Mouse (Mus musculus) layer of hippocampus, adult 8-10 months (tissue): ENCODE results near the gene Gbp2. TPM values are rescaled to one million over a fixed set of nuclear protein-coding genes. Genes with fewer than 3 reads are reported as not detected.

Source experiments
- microRNA-seq, 2 experiments: library from miRNA; unstranded; fragments of <30 nt; microRNA quantifications; one replicate each; pipeline ENCODE4 v1.2.0; 2022
- total RNA-seq, 4 experiments: library from RNA; stranded (reverse); gene quantifications; 2 replicates each; pipeline ENCODE4 v1.2.4; 2022

Gbp2 gene
- total RNA-seq, 4 experiments from 2014 or later = 2.4 to 8.0 (median 4.3) TPM

Small RNA genes lying within 50 kb of the gene (microRNA-seq; reads per million reads assigned to microRNA genes)
- gene Mir6381 = 0 reads per million in 2 experiments

Other genes starting within 250 kb of the Gbp2 start
- gene Pdlim5, start 224.9 kb upstream of the Gbp2 start, total RNA-seq = 10 to 100 TPM; 26.5 to 29.5 (median 28.1) TPM
- 1 to 10 TPM; 2.4 to 4.9 (median 3.6) TPM for gene Gbp5, start 126.6 kb upstream of the Gbp2 start, total RNA-seq
- gene Gbp7, start 90.3 kb upstream of the Gbp2 start, total RNA-seq = 1 to 10 TPM; 1.9 to 5.2 (median 3.1) TPM
- gene Gbp3, start 60.6 kb upstream of the Gbp2 start, total RNA-seq = 1 to 10 TPM; 3.1 to 9.8 (median 6.0) TPM
- under 1 TPM in 2 of 4 experiments, not detected in 2; 0.14 to 0.39 TPM for gene Gbp2b, start 25.8 kb upstream of the Gbp2 start, total RNA-seq
- 1 to 10 TPM; 5.5 to 8.6 (median 6.3) TPM for gene Kyat3, start 80.4 kb downstream of the Gbp2 start, total RNA-seq
- gene Gtf2b, start 144.4 kb downstream of the Gbp2 start, total RNA-seq = 10 to 100 TPM; 38.3 to 41.4 (median 39.4) TPM